Mouse (Mus musculus): ENCODE data around the gene Mxd3.

The Mxd3 gene

GRCm38 (mm10) chr13:55329683-55330566 is at the start of gene Mxd3:
Mxd3 (minus strand) TSS chr13:55329823.
- peak; percentile 92 to 95 for DNase-seq (ENCODE audit: low spot score in 2 of 2)

- DNase-seq (ENCODE audit: low spot score in 2 of 2): no peak
Measured at GRCm38 (mm10) chr13:55378907-55379580, 49.4 kb upstream of the Mxd3 start.

DNA sequence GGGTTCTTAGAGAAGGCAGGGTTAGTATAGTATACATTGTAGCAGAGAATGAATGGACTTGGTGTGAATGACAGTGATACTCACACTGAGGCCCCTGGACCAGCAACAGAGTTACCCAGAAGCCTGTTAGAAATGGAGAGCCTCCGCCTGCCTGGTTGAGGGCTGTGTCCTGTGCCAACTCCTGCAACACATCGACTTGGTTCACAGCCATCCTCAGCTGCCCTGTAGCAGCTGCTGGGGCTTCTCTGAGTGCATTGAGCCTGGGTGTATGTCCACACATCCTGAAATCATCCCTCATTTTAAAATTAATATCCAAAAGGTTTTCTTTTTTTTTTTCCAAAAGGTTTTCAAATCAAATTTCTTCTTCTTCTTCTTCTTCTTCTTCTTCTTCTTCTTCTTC is 46.3 kb upstream of the Mxd3 start:
- DNase-seq (ENCODE audit: low spot score in 2 of 2): no peak

DNA sequence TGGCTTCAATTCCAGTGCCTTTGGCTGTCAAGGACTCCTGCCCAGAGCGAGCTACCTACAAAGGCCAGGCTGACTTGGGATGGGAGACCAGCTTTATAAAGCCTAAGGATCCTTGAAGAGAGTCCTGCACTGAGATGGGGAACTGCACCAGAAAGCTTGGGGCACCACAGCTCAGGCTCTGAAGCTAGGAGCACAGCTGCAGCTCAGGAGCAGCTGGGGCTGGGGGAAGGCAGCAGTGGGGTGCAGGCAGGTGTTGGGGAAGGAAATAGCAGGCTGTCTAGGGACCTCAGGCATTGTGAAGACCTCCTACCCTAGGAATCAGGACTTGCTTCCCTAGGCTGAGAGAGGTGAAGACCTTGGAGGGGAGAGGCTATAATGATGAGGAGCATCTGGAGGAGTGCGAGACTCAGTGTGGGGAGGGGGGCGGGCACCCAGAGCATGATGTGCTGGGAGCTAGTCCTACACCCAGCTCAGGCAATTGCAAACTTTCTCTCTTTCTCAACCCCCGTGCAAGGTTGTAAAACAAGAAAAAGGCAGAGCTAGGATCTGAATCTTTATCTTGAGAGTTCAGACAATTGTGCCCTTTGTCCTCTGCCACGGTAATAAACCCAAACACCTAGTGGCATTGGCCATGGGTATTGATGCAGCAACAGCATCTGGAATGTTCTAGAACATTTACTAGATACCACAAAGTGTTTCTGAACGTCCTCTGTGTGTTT is 44.7 kb upstream of the Mxd3 start:
- no peak for DNase-seq (ENCODE audit: low spot score in 2 of 2)

DNA sequence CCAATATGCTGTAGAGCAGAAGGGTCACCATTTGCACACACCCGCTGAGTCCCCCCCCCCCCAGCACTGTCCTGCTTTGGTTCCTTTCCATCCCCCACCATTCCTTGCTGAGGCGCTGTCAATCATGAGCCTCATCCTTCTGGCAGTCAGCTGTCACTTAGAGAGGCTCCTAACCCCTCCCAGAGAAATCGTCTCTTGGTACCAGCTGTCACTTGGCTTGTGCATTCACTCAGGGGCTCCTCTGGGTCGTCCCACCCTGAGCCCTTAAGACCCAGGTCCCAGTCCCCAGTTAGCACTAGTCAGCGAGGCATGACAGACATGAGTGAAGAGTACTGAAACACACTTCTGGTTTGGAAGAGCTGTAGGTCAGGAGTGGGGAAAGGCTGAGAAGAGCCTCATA is 42.1 kb upstream of the Mxd3 start:
- DNase-seq (ENCODE audit: low spot score in 2 of 2): no peak

DNA sequence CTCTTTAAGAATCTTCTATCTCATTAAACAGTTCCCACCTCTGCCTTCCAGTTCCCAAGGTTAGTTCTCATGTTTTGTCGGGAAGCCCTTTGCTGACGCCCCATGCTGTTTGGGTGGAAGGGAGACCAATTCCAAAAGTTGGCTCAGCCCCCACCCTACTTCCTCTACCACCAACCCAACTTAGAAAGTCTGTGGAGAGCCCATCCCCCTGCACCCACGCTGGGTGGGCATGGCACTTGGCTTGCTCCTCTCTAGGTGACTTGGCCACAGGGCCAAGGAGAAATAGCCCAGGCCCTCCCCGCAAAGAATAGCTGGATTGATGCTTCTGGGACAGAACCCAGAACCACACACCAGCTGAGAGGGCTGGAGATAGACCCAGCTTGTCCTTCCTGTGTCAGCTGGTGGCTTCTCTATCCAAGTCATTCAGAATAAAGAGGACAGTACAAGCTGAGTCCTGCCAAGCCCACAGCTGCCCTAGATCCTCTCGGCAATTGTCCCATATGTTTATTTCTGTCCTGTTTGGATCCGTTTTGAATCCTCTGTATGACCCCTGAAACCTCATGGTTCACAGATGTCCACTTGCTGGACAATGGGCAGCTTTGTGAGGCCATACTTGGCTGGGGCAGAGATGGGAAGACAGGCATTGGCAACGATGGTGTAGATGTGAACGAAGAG is 41.5 kb upstream of the Mxd3 start:
- no peak for DNase-seq (ENCODE audit: low spot score in 2 of 2)

DNA sequence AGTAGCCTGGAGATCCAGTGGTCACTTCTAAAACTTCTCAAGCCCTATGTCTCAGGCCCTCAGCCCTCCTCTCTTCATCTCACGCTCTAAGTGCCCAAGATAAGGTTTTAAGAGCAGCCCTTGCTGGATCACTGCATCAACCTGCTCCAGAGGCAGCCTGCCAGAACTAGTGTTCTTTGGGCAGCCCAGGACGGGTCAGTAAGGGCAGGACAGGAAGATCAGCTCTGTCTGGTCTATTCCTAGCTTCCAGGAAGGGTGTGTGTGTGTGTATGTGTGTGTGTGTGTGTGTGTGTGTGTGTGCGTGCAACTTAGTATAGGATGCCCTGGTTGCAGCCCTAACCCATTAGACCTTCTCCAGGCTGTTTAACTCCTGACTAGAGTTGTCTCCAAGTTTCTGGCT is 40.6 kb upstream of the Mxd3 start:
- no peak for DNase-seq (ENCODE audit: low spot score in 2 of 2)

- DNase-seq (ENCODE audit: low spot score in 2 of 2): peak; percentile 69 to 86
Measured at GRCm38 (mm10) chr13:55369531-55370114, 40.0 kb upstream of the Mxd3 start, which contains the start of gene Rgs14. Rgs14 (plus strand) TSS chr13:55369732.

GRCm38 (mm10) chr13:55368401-55368800 is 38.8 kb upstream of the Mxd3 start:
- no peak for DNase-seq (ENCODE audit: low spot score in 2 of 2)

GRCm38 (mm10) chr13:55362453-55363060 is 32.9 kb upstream of the Mxd3 start, which contains the start of gene Lman2:
Lman2 (minus strand) TSS chr13:55362783.
- peak; percentile 91 to 94 for DNase-seq (ENCODE audit: low spot score in 2 of 2)

DNA sequence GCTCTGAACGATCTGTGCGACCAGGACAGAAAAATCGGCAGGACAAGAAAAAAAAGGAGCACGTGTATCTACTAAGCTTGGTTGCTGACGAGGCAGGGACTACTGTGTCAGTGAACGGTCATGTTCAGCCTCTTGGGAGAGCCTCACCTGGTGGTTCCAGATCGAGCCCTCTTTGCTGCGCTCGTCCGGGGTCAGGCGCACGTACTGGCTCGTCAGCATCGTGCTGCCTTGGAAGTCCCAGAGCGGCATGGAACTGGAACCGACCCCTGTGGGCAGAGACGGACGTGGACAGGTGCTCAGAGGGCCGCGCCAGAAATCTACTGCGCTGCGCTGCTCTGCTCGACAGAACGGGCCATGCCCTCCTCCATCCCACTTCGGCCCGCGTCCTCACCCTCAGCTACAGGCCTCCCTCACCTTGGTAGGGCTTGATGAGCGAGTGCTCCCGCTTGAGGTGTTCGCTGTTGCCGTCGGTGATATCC is 32.4 kb upstream of the Mxd3 start:
- DNase-seq (ENCODE audit: low spot score in 2 of 2): no peak

DNA sequence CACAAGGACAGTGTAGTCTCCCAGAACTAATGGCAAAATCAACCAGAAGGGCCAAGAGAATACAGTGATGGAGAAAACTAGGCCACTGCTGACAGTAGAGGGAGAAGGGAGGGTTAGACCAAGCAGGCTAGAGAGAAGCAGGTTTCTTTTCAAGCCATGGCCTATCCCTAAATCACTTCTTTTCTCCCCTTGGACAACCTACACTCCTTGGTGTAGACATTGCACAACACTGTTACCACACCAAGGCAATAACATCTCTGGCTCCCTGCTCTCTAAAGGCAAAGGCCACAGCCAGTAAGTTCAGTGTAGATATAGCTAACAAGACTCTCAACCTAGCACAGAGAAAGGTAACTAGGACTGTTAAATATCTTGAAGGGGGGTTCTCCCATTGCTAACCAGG is 31.5 kb upstream of the Mxd3 start:
- no peak for DNase-seq (ENCODE audit: low spot score in 2 of 2)

DNA sequence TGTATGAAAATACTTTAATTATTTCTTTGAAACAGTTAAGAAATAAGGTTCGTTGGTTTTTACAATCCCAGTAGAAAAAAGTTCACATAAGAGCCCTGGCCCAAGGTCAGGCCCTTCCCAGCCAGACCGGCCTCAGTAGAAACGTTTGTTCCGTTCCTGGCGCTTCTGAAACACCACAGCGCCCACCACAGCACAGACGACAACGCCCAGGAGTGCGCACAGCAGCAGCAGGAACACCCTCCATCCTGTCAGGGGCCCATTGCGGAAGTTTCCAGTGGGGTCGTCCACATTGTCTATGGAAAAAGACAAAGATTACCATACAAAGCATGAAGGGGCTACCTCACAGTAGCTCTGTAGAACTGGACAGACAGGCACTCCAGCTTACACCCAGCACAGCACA is 17.1 kb upstream of the Mxd3 start:
- DNase-seq (ENCODE audit: low spot score in 2 of 2): no peak

- no peak for DNase-seq (ENCODE audit: low spot score in 2 of 2)
Measured at GRCm38 (mm10) chr13:55344286-55344685, 14.7 kb upstream of the Mxd3 start.

DNA sequence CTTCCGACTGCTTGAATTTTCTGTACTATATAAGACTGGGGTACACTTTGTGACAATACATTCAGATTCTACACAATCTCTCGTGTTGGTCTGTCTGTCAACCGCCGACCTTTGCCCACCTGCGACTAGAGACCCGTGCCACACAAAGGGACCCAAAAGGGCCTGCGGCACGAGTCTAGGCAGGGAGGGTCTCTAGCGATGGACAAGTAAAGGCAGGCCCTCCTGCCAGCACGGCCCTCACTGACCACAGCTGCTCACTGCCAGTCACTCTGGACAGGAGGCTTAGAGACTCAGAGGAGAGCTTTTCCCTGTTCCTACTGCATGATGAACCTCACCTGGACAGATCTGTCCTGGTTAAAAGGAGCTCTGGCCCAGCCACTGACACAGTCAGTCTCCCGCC is 12.8 kb upstream of the Mxd3 start:
- DNase-seq (ENCODE audit: low spot score in 2 of 2): no peak

GRCm38 (mm10) chr13:55339259-55339658 is 9.6 kb upstream of the Mxd3 start:
- DNase-seq (ENCODE audit: low spot score in 2 of 2): no peak

DNA sequence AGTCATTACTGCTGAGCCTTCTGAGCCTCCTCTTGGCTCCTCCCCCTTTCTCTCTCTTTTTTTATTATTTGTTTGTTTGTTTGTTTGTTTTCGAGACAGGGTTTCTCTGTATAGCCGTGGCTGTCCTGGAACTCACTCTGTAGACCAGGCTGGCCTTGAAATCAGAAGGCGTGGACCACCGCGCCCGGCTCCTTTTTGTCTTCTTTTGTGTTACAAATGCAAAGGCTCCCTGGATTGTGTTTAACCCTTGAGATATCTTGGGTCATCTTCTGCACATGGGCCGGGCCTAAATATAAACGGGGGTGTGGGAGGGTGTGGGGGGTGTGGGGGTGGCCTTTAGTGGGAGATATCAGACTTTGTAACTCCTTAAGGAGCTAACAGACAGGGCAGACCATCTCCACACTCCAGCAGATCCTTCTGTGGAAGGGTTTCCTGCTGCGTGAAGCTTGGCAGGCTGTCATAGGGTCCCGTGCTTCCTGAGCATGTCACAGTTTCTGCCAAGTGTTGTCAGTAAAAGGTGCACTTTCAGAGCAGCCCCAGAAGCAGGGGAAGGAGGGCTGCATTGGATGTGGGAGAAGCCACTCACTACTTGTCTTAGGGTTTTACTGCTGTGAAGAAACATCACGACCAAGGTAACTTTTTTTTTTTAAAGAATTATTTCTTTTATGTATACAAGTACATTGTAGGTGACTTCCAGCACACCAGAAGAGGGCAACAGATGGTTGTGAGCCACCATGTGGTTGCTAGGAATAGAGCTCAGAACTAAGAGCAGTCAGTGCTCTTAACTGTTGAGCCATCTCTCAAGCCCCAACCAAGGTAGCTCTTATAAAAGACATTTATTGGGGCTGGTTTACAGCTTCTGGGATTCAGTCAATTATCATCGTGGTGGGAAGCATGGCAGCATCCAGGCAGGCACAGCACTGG is 8.8 kb upstream of the Mxd3 start:
- DNase-seq (ENCODE audit: low spot score in 2 of 2): no peak

DNA sequence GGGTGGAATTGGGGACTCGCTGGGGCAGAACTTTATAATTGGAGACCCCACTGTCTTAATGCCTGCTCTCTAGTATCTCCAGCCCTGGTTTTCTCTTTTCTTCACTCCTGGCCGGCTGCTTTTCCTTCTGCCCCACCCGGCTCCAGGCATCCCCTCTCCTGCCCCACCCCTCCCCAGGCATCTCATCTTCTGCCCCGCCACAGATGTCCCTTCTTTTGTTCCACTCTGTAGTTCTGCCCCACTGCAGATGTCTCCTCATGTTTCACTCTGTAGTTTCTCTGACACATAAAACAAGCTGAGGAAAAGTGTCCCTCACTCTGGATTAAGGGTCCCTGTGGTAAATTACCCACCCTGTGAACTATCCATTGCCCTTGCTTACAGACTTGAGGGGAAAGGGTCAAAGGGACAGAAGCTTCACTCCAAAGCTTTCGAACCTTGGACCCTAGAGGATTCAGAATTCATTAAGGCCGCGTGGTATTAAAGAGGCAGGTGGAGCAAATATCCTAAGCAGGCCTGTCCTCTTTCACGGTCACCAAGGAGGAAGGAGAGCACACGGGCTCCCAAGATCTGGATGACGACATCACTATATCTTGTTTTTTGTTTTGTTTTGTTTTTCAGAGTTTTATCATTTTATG is 7.8 kb upstream of the Mxd3 start:
- no peak for DNase-seq (ENCODE audit: low spot score in 2 of 2)

- no peak for DNase-seq (ENCODE audit: low spot score in 2 of 2)
Measured at GRCm38 (mm10) chr13:55335701-55336100, 6.1 kb upstream of the Mxd3 start.
